Mouse (Mus musculus): ENCODE data around the gene Crybg2. TPM values are rescaled to one million over a fixed set of nuclear protein-coding genes. Genes with fewer than 3 reads are reported as not detected.

Crybg2 gene
- total RNA-seq (2021): not detected

- no peak for DNase-seq
These were observed at the start of gene Crybg2 for GRCm38 (mm10) chr4:134060135-134060865. Crybg2 (plus strand) TSS chr4:134060815.

- no peak for DNase-seq
These were observed 48.9 kb upstream of the Crybg2 start for GRCm38 (mm10) chr4:134011450-134012414.

GRCm38 (mm10) chr4:134012858-134013528, 47.6 kb upstream of the Crybg2 start:
- DNase-seq: peak; percentile 42

GRCm38 (mm10) chr4:134016208-134016607, 44.4 kb upstream of the Crybg2 start:
- no peak for DNase-seq

- DNase-seq: no peak
These were observed 43.8 kb upstream of the Crybg2 start for GRCm38 (mm10) chr4:134016767-134017166.

GRCm38 (mm10) chr4:134017201-134017865, 43.3 kb upstream of the Crybg2 start:
- no peak for DNase-seq

GRCm38 (mm10) chr4:134018038-134018778, 42.4 kb upstream of the Crybg2 start:
- DNase-seq: no peak

GRCm38 (mm10) chr4:134018779-134019145, 41.9 kb upstream of the Crybg2 start, which contains the start of gene Lin28a:
Lin28a (minus strand) TSS chr4:134018841.
- DNase-seq: no peak

GRCm38 (mm10) chr4:134019210-134019609, 41.4 kb upstream of the Crybg2 start:
- no peak for DNase-seq

- DNase-seq: no peak
These were observed 40.8 kb upstream of the Crybg2 start for GRCm38 (mm10) chr4:134019641-134020351.

- DNase-seq: peak; percentile 86
These were observed 40.0 kb upstream of the Crybg2 start for GRCm38 (mm10) chr4:134020621-134021020.

- no peak for DNase-seq
These were observed 34.8 kb upstream of the Crybg2 start for GRCm38 (mm10) chr4:134025802-134026201.

- DNase-seq: peak; percentile 82
These were observed 24.7 kb upstream of the Crybg2 start for GRCm38 (mm10) chr4:134035953-134036352.

- DNase-seq: peak; percentile 49
These were observed 19.1 kb upstream of the Crybg2 start for GRCm38 (mm10) chr4:134041317-134042123.

- DNase-seq: no peak
These were observed 17.6 kb upstream of the Crybg2 start for GRCm38 (mm10) chr4:134043041-134043440.

- DNase-seq: no peak
These were observed 13.0 kb upstream of the Crybg2 start for GRCm38 (mm10) chr4:134047648-134048047.

- no peak for DNase-seq
These were observed 8.7 kb upstream of the Crybg2 start for GRCm38 (mm10) chr4:134051912-134052311.

- peak; percentile 76 for DNase-seq
These were observed 8.1 kb upstream of the Crybg2 start for GRCm38 (mm10) chr4:134052560-134052959.

- no peak for DNase-seq
These were observed 7.1 kb upstream of the Crybg2 start, which contains the start of gene Zfp683 for GRCm38 (mm10) chr4:134053538-134053937. Zfp683 (plus strand) TSS chr4:134053838.

Measured in heart, postnatal 4 days (tissue).